Mouse (Mus musculus): ENCODE measurements around the gene Haghl. TPM values are rescaled to one million over a fixed set of nuclear protein-coding genes. Genes with fewer than 3 reads are reported as not detected.

Haghl gene
- polyA plus RNA-seq, 1 experiment from 2014 or later = 165 TPM

DNA sequence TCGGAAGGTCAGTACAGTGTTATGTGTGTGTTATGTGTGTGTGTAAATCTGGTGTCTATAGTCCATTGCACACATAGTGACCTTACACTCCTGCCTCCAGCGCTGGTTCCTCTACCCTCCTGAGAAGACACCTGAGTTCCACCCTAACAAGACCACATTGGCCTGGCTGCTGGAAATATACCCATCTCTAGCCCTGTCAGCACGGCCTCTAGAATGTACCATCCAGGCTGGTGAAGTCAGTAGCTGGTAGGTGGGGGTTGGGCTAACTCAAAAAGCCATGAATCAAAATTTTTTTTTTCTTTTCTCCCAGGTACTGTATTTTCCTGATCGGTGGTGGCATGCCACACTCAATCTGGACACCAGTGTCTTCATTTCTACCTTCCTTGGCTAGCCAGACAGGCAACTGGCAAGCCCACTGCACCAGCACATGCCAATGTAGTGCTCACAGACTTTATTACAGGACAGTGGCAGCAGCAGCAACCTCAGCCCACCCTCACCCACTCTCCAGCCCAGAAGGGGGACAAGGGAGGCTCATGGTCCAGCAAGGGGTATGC lies 44.8 kb upstream of the Haghl start:
- peaks cover 25% of the 10 kb centered on the region for H3K36me3 ChIP-seq (ENCODE audit: control insufficient read depth, insufficient read depth, low read length)
- H3K4me2 ChIP-seq (ENCODE audit: low read length) = peak overlapping the region; percentile 97
- ATAC-seq = no peak
- WGBS = 88% methylated on average over 4 of the region's 4 CpGs
- no peak overlapping the region; the same call in 1 of the 2 replicates for H3K9ac ChIP-seq (ENCODE audit: low read depth, low read length)
- no peaks in the 10 kb centered on the region for H3K9me3 ChIP-seq (replicated peaks; ENCODE audit: control insufficient read depth, low read length, poor library complexity, severe bottlenecking)
- peaks cover 58% of the 10 kb centered on the region for H3K4me1 ChIP-seq (ENCODE audit: control insufficient read depth, insufficient read depth, low read length)
- H3K4me3 ChIP-seq (ENCODE audit: low read depth, low read length) = peak overlapping the region; percentile 56; the same call in 1 of the 2 replicates
- no peaks in the 10 kb centered on the region for H3K27me3 ChIP-seq (ENCODE audit: control insufficient read depth, insufficient read depth, low read depth, low read length)
- no peak overlapping the region; the same call in 1 of the 2 replicates for H3K27ac ChIP-seq (ENCODE audit: low read length)

DNA sequence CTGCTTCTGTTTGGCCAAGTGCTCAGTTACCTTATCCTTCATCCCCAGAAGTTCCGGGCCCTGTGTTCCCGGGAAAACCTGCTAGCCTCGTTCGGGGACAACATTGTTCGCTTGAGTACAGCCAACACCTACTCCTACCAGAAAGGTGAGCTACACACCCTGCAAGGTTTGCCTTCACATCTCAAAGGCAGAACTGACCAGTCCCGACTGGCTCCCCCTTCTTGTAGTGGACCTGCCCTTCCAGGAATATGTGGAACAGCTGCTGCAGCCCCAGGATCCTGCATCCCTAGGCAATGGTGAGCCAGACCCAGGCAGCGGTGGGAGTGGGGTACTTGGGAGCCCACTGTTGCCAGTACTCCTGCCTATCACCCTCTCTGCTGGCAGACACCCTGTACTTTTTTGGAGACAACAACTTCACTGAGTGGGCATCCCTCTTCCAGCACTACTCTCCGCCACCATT lies 44.1 kb upstream of the Haghl start:
- H3K4me1 ChIP-seq (ENCODE audit: control insufficient read depth, insufficient read depth, low read length) = peaks cover 58% of the 10 kb centered on the region
- no peaks in the 10 kb centered on the region for H3K9me3 ChIP-seq (replicated peaks; ENCODE audit: control insufficient read depth, low read length, poor library complexity, severe bottlenecking)
- H3K36me3 ChIP-seq (ENCODE audit: control insufficient read depth, insufficient read depth, low read length) = peaks cover 25% of the 10 kb centered on the region
- peak overlapping the region; percentile 78 for H3K9ac ChIP-seq (ENCODE audit: low read depth, low read length)
- peak overlapping the region; percentile 91 for H3K27ac ChIP-seq (ENCODE audit: low read length)
- H3K4me2 ChIP-seq (ENCODE audit: low read length) = peak overlapping the region; percentile 97
- H3K27me3 ChIP-seq (ENCODE audit: control insufficient read depth, insufficient read depth, low read depth, low read length) = no peaks in the 10 kb centered on the region
- ATAC-seq = no peak
- H3K4me3 ChIP-seq (ENCODE audit: low read depth, low read length) = peak overlapping the region; percentile 56
- 41% methylated on average over 8 of the region's 8 CpGs for WGBS

DNA sequence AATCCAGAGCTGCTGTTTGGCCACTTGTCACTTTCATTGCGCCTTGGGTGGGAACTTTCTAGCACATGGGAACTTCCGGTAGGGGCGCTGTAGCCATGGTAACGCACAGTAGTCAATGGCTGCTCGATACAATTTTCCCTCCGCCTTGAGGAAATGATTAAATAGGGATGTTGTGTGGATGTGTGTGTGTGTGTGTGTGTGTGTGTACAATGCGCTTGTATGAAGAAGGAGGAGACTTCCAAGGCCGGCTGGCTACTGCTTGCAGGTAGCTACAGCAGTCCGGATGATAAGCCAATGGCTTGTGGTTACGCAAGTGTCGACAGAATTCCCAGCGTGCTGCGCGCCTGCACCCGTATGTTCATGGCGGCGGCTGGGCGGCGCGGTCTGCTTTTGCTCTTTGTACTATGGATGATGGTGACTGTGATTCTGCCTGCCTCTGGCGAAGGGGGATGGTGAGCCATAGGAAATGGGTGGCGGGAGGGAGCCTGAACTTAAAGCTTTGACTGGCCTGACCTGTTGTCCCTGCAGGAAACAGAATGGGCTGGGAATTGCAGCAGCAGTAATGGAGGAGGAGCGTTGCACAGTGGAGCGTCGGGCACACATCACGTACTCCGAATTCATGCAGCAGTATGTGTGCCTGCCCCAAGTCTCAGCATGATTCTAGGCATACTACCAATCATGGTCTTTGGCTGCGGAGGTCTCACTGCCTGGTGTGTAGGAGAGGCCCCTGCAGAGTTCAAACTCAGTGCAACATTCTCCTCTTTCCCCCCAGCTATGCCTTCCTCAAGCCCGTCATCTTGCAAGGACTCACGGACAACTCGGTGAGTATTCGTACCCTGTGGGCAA lies 43.5 kb upstream of the Haghl start, which contains the start of gene Jmjd8:
Gene Jmjd8 (plus strand): TSS at position 156 of the 846 bp plus-strand sequence.
- peak; percentile 61 for ATAC-seq
- peak within 1 kb of the TSS; percentile 56 for H3K4me3 ChIP-seq (ENCODE audit: low read depth, low read length)
- peak within 1 kb of the TSS; percentile 97 for H3K4me2 ChIP-seq (ENCODE audit: low read length)
- no peaks in the 10 kb centered on the region for H3K27me3 ChIP-seq (ENCODE audit: control insufficient read depth, insufficient read depth, low read depth, low read length)
- H3K27ac ChIP-seq (ENCODE audit: low read length) = peak within 1 kb of the TSS; percentile 91
- WGBS = under 1% methylated on average over 32 of the region's 32 CpGs
- peaks cover 58% of the 10 kb centered on the region for H3K4me1 ChIP-seq (ENCODE audit: control insufficient read depth, insufficient read depth, low read length)
- H3K9ac ChIP-seq (ENCODE audit: low read depth, low read length) = peak within 1 kb of the TSS; percentile 78
- no peaks in the 10 kb centered on the region for H3K9me3 ChIP-seq (replicated peaks; ENCODE audit: control insufficient read depth, low read length, poor library complexity, severe bottlenecking)
- H3K36me3 ChIP-seq (ENCODE audit: control insufficient read depth, insufficient read depth, low read length) = peaks cover 25% of the 10 kb centered on the region

DNA sequence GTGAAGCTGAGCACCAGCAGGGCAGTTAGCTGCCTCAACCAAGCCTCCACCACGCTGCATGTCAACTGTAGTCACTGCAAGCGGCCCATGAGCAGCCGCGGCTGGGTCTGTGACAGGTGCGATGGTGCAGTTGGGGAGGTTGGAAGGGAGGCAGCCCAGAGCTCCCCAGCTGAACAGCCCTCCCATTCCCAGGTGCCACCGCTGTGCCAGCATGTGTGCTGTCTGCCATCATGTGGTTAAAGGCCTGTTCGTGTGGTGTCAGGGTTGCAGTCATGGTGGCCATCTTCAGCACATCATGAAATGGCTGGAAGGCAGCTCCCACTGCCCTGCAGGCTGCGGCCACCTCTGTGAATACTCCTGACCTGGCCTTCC lies 42.7 kb upstream of the Haghl start:
- H3K9ac ChIP-seq (ENCODE audit: low read depth, low read length) = peak overlapping the region; percentile 78
- peak overlapping the region; percentile 97 for H3K4me2 ChIP-seq (ENCODE audit: low read length)
- ATAC-seq = no peak
- peak overlapping the region; percentile 56 for H3K4me3 ChIP-seq (ENCODE audit: low read depth, low read length)
- H3K4me1 ChIP-seq (ENCODE audit: control insufficient read depth, insufficient read depth, low read length) = peaks cover 56% of the 10 kb centered on the region
- peaks cover 25% of the 10 kb centered on the region for H3K36me3 ChIP-seq (ENCODE audit: control insufficient read depth, insufficient read depth, low read length)
- no peaks in the 10 kb centered on the region for H3K27me3 ChIP-seq (ENCODE audit: control insufficient read depth, insufficient read depth, low read depth, low read length)
- peak overlapping the region; percentile 91 for H3K27ac ChIP-seq (ENCODE audit: low read length)
- 90% methylated on average over 8 of the region's 8 CpGs for WGBS
- no peaks in the 10 kb centered on the region for H3K9me3 ChIP-seq (replicated peaks; ENCODE audit: control insufficient read depth, low read length, poor library complexity, severe bottlenecking)

DNA sequence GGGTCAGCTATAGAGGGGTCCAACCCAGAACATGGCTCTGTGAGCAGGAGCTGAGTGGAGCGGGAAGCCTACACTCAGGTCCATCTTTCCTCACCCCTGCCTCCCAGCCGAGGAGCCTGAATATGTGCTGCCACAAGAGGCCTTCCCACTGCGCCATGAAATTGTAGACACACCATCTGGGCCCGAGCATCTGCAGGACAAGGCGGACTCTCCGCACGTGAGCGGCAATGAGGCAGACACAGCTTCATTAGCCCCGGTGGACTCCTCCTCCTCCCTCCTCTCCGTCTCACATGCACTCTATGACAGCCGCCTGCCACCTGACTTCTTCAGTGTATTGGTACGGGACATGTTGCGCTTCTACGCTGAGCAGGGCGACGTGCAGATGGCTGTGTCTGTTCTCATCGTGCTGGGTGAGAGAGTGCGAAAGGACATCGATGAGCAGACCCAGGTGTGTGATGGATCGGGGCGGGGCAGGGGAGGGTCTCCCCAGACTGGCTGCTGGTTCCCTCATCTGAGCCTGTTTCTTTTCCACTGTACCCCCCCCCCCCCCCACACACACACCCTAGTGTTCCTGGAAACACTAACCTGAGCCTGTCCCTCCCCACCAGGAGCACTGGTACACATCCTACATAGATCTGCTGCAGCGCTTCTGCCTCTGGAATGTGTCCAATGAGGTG lies 42.2 kb upstream of the Haghl start:
- Histone ChIP-seq H3K9ac (ENCODE audit: low read depth, low read length) (no peak overlapping the region), H3K27ac (ENCODE audit: low read length) (peak overlapping the region; percentile 91; the same call in 1 of the 2 replicates), H3K36me3 (ENCODE audit: control insufficient read depth, insufficient read depth, low read length) (peaks cover 25% of the 10 kb centered on the region), H3K27me3 (ENCODE audit: control insufficient read depth, insufficient read depth, low read depth, low read length) (no peaks in the 10 kb centered on the region), H3K4me2 (ENCODE audit: low read length) (peak overlapping the region; percentile 97), H3K9me3 (replicated peaks; ENCODE audit: control insufficient read depth, low read length, poor library complexity, severe bottlenecking) (no peaks in the 10 kb centered on the region), H3K4me3 (ENCODE audit: low read depth, low read length) (no peak overlapping the region), H3K4me1 (ENCODE audit: control insufficient read depth, insufficient read depth, low read length) (peaks cover 56% of the 10 kb centered on the region)
- ATAC-seq = no peak
- 92% methylated on average over 22 of the region's 22 CpGs for WGBS

DNA sequence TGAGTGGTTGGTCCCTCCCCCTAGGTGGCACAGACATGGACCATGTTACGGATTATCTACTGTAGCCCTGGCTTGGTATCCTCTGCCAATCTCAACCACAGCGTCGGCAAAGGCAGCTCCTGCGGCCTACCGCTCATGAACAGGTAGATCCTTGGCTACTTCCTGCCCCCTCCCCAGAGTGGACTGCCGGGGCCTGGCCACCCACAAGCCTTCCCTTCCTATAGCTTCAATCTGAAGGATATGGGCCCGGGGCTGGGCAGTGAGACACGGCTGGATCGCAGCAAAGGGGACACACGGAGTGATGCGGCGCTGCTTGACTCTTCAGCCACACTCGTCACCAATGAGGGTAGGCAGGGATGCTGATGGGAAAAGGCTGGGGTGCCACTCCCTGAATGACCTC lies 41.5 kb upstream of the Haghl start:
- Histone ChIP-seq H3K4me1 (ENCODE audit: control insufficient read depth, insufficient read depth, low read length) (peaks cover 54% of the 10 kb centered on the region), H3K4me2 (ENCODE audit: low read length) (no peak overlapping the region), H3K4me3 (ENCODE audit: low read depth, low read length) (no peak overlapping the region), H3K27me3 (ENCODE audit: control insufficient read depth, insufficient read depth, low read depth, low read length) (no peaks in the 10 kb centered on the region), H3K36me3 (ENCODE audit: control insufficient read depth, insufficient read depth, low read length) (peaks cover 25% of the 10 kb centered on the region), H3K27ac (ENCODE audit: low read length) (no peak overlapping the region), H3K9ac (ENCODE audit: low read depth, low read length) (no peak overlapping the region), H3K9me3 (replicated peaks; ENCODE audit: control insufficient read depth, low read length, poor library complexity, severe bottlenecking) (no peaks in the 10 kb centered on the region)
- WGBS = 95% methylated on average over 13 of the region's 13 CpGs
- no peak for ATAC-seq

DNA sequence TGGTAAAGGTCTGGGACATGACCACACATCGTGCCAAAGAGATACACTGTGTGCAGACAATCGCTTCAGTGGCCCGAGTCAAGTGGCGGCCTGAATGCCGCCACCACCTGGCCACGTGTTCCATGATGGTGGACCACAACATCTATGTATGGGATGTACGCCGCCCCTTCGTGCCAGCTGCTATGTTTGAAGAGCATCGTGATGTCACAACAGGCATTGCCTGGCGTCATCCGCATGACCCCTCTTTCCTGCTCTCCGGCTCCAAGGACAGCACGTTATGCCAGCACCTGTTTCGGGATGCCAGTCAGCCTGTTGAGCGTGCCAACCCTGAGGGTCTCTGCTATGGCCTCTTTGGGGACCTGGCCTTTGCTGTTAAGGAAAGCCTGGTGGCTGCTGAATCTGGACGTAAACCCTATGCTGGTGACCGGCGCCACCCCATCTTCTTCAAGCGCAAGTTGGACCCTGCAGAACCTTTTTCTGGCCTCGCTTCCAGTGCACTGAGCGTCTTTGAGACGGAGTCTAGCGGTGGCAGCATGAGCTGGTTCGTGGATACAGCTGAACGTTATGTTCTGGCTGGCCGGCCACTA lies 40.6 kb upstream of the Haghl start:
- H3K27me3 ChIP-seq (ENCODE audit: control insufficient read depth, insufficient read depth, low read depth, low read length) = no peaks in the 10 kb centered on the region
- 96% methylated on average over 27 of the region's 27 CpGs for WGBS
- H3K27ac ChIP-seq (ENCODE audit: low read length) = no peak overlapping the region
- no peaks in the 10 kb centered on the region for H3K9me3 ChIP-seq (replicated peaks; ENCODE audit: control insufficient read depth, low read length, poor library complexity, severe bottlenecking)
- H3K36me3 ChIP-seq (ENCODE audit: control insufficient read depth, insufficient read depth, low read length) = peaks cover 19% of the 10 kb centered on the region
- H3K4me1 ChIP-seq (ENCODE audit: control insufficient read depth, insufficient read depth, low read length) = peaks cover 44% of the 10 kb centered on the region
- H3K4me2 ChIP-seq (ENCODE audit: low read length) = no peak overlapping the region
- H3K4me3 ChIP-seq (ENCODE audit: low read depth, low read length) = no peak overlapping the region
- ATAC-seq = no peak
- no peak overlapping the region for H3K9ac ChIP-seq (ENCODE audit: low read depth, low read length)

DNA sequence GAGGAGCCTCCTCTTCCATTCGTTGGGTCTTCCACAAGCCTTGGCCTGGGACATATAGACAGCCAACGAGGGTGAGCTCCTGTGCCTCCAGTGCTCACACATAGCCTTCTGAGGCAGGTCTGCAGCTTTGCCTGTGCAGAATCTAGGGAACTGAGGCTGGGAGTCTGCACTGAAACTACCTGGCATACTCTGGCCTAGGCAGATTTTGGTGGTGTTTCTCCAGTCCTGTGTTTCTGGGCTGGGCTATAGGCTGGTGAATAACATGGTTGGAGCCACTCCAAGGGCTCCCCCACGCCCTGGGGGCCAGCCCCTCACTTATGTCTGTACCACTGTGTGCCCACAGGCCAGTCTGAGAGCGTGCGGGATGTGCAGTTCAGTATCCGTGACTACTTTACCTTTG lies 39.8 kb upstream of the Haghl start:
- Histone ChIP-seq H3K27me3 (ENCODE audit: control insufficient read depth, insufficient read depth, low read depth, low read length) (no peaks in the 10 kb centered on the region), H3K4me3 (ENCODE audit: low read depth, low read length) (no peak overlapping the region), H3K9ac (ENCODE audit: low read depth, low read length) (no peak overlapping the region), H3K9me3 (replicated peaks; ENCODE audit: control insufficient read depth, low read length, poor library complexity, severe bottlenecking) (no peaks in the 10 kb centered on the region), H3K36me3 (ENCODE audit: control insufficient read depth, insufficient read depth, low read length) (peaks cover 12% of the 10 kb centered on the region), H3K4me2 (ENCODE audit: low read length) (no peak overlapping the region; the same call in 1 of the 2 replicates), H3K4me1 (ENCODE audit: control insufficient read depth, insufficient read depth, low read length) (peaks cover 38% of the 10 kb centered on the region), H3K27ac (ENCODE audit: low read length) (no peak overlapping the region)
- ATAC-seq = no peak
- 89% methylated on average over 6 of the region's 6 CpGs for WGBS

Measured in midbrain, embryonic 16.5 days (tissue).